Mouse (Mus musculus) heart, adult 8-10 months (tissue): Measurements from ENCODE around the gene Prss33. TPM values are rescaled to one million over a fixed set of nuclear protein-coding genes. Genes with fewer than 3 reads are reported as not detected.

Source experiments
- DNase-seq: peaks from one replicate; pipeline ENCODE4 v3.0.0; 2022; ENCODE audit warnings: low spot score
- total RNA-seq, 4 experiments: library from RNA; stranded (reverse); gene quantifications; 2 replicates each; pipeline ENCODE4 v1.2.4; 2022

The Prss33 gene
- total RNA-seq, 4 experiments from 2014 or later = not detected

DNA sequence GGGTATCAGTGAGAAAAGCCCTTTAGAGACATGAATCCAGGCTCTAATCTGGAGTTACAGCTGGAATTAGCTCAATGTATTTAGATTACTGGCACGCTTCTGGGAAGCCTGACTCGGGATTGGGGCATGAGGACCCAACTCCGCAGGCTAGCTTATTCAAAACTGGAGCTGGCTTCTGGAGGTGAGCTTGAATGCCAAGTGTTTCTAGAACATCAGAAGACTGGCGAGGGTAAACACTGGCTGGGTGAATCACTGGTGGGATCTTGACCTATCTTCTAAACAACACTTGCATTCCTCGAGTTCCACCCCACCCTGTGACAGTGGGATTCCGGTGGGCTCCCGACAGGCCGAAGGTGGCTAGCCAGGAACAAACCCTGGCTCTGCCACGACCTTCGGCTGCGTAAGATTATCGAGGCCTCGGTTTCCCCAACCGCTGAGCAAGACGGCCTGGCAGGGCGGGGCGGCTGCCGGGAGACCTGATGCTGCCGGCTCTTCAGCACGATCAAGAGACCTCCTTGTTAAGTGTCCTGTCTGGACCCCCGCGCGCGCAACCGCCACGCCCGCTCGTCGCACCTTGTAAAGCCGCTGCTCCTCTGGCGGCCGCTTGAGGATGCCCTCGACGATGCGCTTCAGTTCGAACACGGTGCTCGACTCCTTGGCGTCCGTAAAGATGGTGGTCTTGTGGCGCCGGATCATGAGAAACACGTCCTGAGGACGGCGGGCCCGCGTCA lies 7.4 kb downstream of the Prss33 start:
- DNase-seq = peak; percentile 41

- no peak for DNase-seq
Observed at GRCm38 (mm10) chr17:23825591-23825990, 10.3 kb downstream of the Prss33 start.

DNA sequence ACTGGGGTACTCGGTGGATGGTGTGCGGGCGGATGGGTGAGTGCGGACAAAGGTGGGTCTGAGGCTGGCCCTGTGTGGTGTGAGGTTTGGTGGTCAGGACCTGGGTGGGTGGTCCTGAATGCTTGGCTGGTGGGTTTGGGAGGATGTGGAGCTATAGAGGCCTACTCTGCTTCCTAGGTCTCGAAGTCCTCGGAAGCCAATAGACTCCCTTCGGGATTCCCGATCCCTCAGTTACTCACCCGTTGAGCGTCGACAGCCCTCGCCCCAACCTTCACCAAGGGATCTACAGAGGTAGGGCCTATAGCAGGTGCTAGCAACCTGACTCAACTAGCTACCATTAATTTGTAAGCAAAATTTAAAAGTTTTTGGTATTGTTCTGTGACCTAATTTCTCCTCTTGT lies 12.2 kb downstream of the Prss33 start:
- no peak for DNase-seq

DNA sequence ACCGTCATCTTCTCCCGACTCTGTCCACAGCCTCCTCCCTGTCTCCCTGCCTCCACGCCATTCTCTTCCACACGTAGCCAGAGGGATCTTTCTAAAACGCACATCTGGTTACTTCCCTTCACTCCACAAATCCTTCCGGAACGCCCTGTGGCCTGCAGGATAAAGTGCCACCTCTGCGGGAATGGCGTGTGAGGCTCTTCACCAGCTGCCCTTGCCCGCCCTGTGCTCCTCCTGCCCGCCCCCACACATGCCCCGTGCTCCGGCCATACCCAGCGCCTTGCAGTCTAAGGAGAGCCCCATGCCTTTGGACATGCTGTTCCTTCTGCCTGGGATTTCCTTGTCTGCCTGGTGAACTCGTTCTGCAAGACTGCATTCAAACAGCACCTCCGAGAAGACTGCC lies 12.8 kb downstream of the Prss33 start:
- DNase-seq = no peak

DNA sequence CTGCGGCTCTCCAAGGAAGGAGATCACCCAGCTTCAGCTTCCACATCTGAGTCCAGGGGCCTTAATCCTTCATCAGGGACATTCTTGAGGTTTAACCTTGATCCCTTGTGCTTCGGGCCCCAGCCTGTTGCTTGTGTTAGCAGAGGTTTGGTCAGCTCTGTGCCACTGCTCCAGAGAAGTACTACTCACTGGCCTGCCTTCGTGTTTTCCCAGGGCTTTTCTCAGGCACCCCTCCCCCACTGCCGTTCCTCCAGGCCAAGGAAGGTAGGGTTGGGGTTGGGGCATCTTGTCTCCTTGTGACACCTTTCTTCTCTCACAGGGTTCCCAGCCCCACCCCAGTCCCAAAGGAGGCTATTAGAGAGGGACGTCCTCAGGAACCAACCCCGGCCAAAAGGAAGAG lies 13.8 kb downstream of the Prss33 start:
- DNase-seq = no peak

GRCm38 (mm10) chr17:23820731-23821130 lies 15.1 kb downstream of the Prss33 start:
- DNase-seq = no peak

DNA sequence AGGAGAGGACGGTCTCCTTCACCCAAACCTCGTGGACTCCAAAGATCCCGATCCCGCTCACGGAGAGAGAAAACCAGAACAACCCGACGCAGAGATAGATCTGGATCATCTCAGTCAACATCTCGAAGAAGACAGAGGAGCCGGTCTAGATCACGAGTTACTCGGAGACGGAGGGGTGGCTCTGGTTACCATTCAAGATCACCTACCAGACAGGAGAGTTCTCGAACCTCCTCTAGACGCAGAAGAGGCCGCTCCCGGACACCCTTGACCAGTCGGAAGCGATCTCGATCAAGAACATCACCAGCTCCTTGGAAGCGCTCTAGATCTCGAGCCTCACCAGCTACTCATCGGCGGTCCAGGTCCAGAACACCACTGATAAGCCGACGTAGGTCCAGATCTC lies 16.6 kb downstream of the Prss33 start:
- DNase-seq = no peak

DNA sequence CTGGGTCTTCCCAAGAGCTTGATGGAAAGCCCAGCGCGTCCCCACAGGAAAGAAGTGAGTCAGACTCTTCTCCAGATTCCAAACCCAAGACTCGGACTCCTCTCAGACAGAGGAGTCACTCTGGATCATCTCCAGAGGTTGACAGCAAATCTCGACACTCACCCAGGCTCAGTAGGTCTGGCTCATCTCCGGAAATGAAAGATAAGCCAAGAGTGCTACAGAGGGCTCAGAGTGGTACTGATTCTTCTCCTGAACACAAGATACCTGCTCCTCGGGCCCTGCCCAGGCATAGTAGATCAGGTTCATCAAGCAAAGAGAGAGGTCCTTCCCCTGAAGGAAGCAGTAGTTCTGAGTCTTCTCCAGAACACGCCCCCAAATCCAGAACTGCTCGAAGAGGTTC lies 17.3 kb downstream of the Prss33 start:
- DNase-seq = no peak

GRCm38 (mm10) chr17:23815641-23816040 lies 20.2 kb downstream of the Prss33 start:
- no peak for DNase-seq

DNA sequence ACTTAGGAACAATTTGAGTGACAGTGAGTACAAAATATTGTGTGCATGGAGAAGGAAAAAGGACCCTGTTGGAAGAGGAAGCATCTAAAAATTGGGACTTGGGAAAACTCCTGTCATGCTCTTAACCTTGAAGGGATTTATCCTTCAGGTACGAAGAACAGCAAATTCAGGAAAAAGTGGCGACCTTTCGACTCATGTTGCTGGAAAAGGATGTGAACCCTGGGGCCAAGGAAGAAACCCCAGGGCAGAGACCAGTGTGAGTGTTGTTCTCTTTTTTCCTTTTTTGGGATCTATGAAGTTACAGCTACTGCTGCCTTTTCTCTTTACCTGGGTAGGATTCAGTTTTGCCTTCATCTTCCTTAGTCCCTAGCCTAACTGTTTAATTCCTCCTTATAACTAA lies 27.9 kb downstream of the Prss33 start:
- no peak for DNase-seq

DNA sequence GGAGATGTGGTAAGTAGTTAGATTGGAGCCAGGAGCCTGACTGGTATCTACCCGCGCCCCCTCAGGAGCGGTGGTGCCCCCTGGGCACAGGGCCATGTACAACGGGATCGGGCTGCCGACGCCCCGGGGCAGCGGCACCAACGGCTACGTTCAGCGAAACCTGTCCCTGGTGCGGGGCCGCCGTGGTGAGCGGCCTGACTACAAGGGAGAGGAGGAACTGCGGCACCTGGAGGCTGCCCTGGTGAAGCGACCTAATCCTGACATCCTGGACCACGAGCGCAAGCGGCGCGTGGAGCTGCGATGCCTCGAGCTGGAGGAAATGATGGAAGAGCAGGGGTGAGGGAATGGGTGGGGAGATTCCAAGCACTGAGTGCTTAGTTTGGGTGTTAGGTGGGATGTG lies 29.0 kb downstream of the Prss33 start:
- DNase-seq = no peak

DNA sequence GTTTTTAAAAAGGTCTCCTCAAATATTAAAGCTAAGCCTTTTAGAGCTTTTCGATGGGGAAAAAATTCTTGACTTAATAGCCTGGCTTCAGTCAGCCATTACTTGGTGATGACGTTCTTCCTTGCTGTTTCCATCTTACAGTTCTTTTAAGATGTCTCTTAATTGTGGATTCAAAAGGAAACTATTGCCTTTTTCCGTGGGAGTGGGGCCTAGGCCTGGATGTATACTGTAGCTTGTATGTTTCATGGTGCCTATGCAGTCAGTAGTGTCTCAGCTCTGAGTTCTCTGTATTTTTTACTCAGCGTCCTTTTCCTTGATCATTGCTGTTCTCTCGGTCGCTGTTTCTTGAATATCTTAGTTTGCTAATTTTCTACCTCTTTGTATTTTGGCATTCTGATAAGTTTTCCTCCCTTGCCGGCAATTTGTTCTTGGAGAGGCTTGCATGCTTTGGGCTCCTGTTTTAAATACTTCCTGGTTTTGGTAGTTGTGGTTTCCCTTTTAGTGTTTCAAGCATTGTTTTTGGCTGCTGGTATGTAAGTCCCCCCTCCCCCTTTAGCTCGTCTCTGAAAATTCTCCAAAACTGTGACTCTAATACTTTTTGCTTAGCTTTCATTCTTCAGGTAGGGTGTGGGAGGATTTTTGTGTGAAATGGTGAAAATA lies 31.3 kb downstream of the Prss33 start:
- DNase-seq = no peak

- no peak for DNase-seq
Observed at GRCm38 (mm10) chr17:23803366-23804041, 32.4 kb downstream of the Prss33 start.

GRCm38 (mm10) chr17:23802746-23803365 lies 33.0 kb downstream of the Prss33 start:
- peak; percentile 98 for DNase-seq

DNA sequence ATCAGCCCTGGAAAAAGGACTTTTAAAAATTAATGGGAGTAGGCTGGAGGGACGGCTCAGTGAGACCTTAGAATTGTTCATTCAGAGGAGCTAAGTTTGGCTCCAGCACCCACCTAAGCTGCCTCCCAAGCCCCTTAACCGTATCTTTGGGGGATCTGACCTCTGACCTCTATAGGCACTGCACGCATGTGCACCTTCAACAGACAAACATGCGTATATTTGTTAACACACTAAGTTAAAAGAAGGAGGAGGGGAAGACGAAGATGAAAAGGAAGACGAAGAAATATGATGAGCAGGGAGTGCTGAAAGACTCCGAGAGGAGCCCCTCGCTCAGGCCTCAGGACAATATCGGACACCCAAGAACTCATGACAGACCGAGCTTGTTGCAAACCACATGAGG lies 34.2 kb downstream of the Prss33 start:
- no peak for DNase-seq

DNA sequence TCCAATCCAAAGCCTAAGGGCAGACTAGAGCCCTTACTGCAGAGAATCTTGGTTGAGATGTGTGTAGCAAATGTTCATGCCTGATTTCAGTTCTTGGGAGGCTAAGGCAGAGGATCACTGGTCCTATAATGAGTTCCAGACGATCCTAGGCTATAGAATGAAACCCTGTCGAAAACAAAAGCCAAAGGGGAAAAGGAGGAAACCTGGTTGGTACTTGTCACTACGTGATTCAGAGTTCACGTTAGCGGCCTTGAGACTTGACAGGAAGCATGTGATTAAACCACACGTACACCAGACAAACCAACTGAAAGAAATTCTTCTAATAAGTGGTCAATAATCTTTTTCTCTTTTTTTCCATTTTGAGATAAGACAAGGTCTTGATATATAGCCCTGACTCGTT lies 38.5 kb downstream of the Prss33 start:
- DNase-seq = no peak

- no peak for DNase-seq
Observed at GRCm38 (mm10) chr17:23795323-23795722, 40.5 kb downstream of the Prss33 start.

DNA sequence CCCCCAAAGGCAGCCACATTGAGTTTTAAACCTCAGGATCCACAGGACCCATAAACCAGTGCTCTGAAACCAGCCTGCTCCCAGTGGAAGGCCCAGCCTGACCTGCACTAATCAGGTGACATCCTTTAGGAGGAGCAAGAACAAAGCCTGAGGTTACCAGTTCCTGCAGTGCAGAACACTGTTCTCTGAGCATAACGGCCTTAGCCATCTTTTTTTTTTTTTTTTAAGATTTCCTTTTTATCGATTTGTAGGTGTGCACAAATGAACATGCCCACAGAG lies 44.8 kb downstream of the Prss33 start:
- no peak for DNase-seq

GRCm38 (mm10) chr17:23790269-23791078 lies 45.4 kb downstream of the Prss33 start, which contains the start of gene Srrm2:
TSS of gene Srrm2 (plus strand) at chr17:23790532.
- no peak for DNase-seq

- DNase-seq = no peak
Observed at GRCm38 (mm10) chr17:23789749-23790268, 46.0 kb downstream of the Prss33 start.

- DNase-seq = no peak
Observed at GRCm38 (mm10) chr17:23788973-23789372, 46.9 kb downstream of the Prss33 start.
